Mouse (Mus musculus): Measurements from ENCODE around the gene Hspa8.

Hspa8 gene

GRCm38 (mm10) chr9:40808061-40808906 lies 7.5 kb downstream of the Hspa8 start:
- DNase-seq (ENCODE audit: low read depth in 2 of 2, low spot score in 2 of 2), result no peak

- no peak for DNase-seq (ENCODE audit: low read depth in 2 of 2, low spot score in 2 of 2)
Observed at GRCm38 (mm10) chr9:40808907-40809280, 8.1 kb downstream of the Hspa8 start.

- peak in 1 of 2 experiments; percentile 42 for DNase-seq (ENCODE audit: low read depth in 2 of 2, low spot score in 2 of 2)
Observed at GRCm38 (mm10) chr9:40811860-40812259, 11.1 kb downstream of the Hspa8 start.

GRCm38 (mm10) chr9:40814060-40814459 lies 13.3 kb downstream of the Hspa8 start:
- DNase-seq (ENCODE audit: low read depth in 2 of 2, low spot score in 2 of 2), result peak; percentile 22 to 38

- no peak for DNase-seq (ENCODE audit: low read depth in 2 of 2, low spot score in 2 of 2)
Observed at GRCm38 (mm10) chr9:40817325-40818028, 16.7 kb downstream of the Hspa8 start.

- no peak for DNase-seq (ENCODE audit: low read depth in 2 of 2, low spot score in 2 of 2)
Observed at GRCm38 (mm10) chr9:40825601-40826000, 24.8 kb downstream of the Hspa8 start.

GRCm38 (mm10) chr9:40827366-40827765 lies 26.6 kb downstream of the Hspa8 start:
- no peak for DNase-seq (ENCODE audit: low read depth in 2 of 2, low spot score in 2 of 2)

GRCm38 (mm10) chr9:40834569-40834968 lies 33.8 kb downstream of the Hspa8 start:
- DNase-seq (ENCODE audit: low read depth in 2 of 2, low spot score in 2 of 2), result peak; percentile 58 to 71

GRCm38 (mm10) chr9:40836681-40837080 lies 35.9 kb downstream of the Hspa8 start:
- no peak for DNase-seq (ENCODE audit: low read depth in 2 of 2, low spot score in 2 of 2)

GRCm38 (mm10) chr9:40839662-40840061 lies 38.9 kb downstream of the Hspa8 start:
- no peak for DNase-seq (ENCODE audit: low read depth in 2 of 2, low spot score in 2 of 2)

- no peak for DNase-seq (ENCODE audit: low read depth in 2 of 2, low spot score in 2 of 2)
Observed at GRCm38 (mm10) chr9:40851515-40851914, 50.7 kb downstream of the Hspa8 start.

GRCm38 (mm10) chr9:40858461-40859160 lies 57.8 kb downstream of the Hspa8 start:
- no peak for DNase-seq (ENCODE audit: low read depth in 2 of 2, low spot score in 2 of 2)

GRCm38 (mm10) chr9:40859196-40859595 lies 58.4 kb downstream of the Hspa8 start:
- DNase-seq (ENCODE audit: low read depth in 2 of 2, low spot score in 2 of 2), result no peak
